10 mouse cellular contexts compared by ENCODE assay signal in genomic region chr7:56946398-56946797, GRCm38 (mm10).
DNase-seq lines count a peak whose midpoint lies in the region; ATAC-seq and TF ChIP-seq lines count a peak whose summit lies in the region.
"Had no signal": no experiment of that assay in that cellular context is flagged by ENCODE, and none has a peak within 500 bp of the region (broad histone marks: within the 10 kb centered on the region; RNA-seq: fewer than 3 reads in every experiment).

No protein-coding gene starts in this region.

- no peak overlapping the region for H3K4me2 ChIP-seq in kidney, postnatal 0 days (ENCODE audit: low read length)
- H3K4me2 ChIP-seq in stomach, postnatal 0 days (replicated peaks; ENCODE audit: low read depth), result no peak overlapping the region
- H3K4me2 ChIP-seq: heart, embryonic 11.5 days had no signal

- no peaks in the 10 kb centered on the region for H3K9me3 ChIP-seq in kidney, postnatal 0 days (replicated peaks; ENCODE audit: low read length)
- H3K9me3 ChIP-seq in stomach, postnatal 0 days (ENCODE audit: control insufficient read depth, low read length), result no peaks in the 10 kb centered on the region

- no peak overlapping the region for H3K4me3 ChIP-seq in kidney, postnatal 0 days (replicated peaks; ENCODE audit: low read depth, low read length)
- no peak overlapping the region for H3K4me3 ChIP-seq in stomach, postnatal 0 days (ENCODE audit: low read depth, low read length)

- H3K27me3 ChIP-seq in kidney, postnatal 0 days (ENCODE audit: insufficient read depth, low read length), result no peaks in the 10 kb centered on the region
- no peaks in the 10 kb centered on the region for H3K27me3 ChIP-seq in stomach, postnatal 0 days (ENCODE audit: control insufficient read depth, insufficient read depth, low read length)

- H3K36me3 ChIP-seq in kidney, postnatal 0 days (ENCODE audit: insufficient read depth, low read length), result no peaks in the 10 kb centered on the region
- H3K36me3 ChIP-seq in stomach, postnatal 0 days (ENCODE audit: control insufficient read depth, insufficient read depth, low read length), result no peaks in the 10 kb centered on the region

- no peaks in the 10 kb centered on the region for H3K4me1 ChIP-seq in kidney, postnatal 0 days (replicated peaks; ENCODE audit: insufficient read depth, low read length)
- no peaks in the 10 kb centered on the region for H3K4me1 ChIP-seq in stomach, postnatal 0 days (replicated peaks; ENCODE audit: control insufficient read depth, insufficient read depth)

- H3K27ac ChIP-seq in kidney, postnatal 0 days, result no peak overlapping the region
- no peak overlapping the region for H3K27ac ChIP-seq in stomach, postnatal 0 days (replicated peaks)

- WGBS in kidney, postnatal 0 days, result 83% methylated on average over 1 of the region's 2 CpGs
- no CpG with 5 or more reads among the region's 2 CpGs for WGBS in stomach, postnatal 0 days

- no peak for TF ChIP-seq EP300 in stomach, postnatal 0 days (optimal IDR thresholded peaks at IDR 0.05)

- ATAC-seq in kidney, postnatal 0 days (replicated peaks; ENCODE audit: low FRiP score, low read depth), result no peak
- ATAC-seq in stomach, postnatal 0 days (ENCODE audit: low FRiP score, low TSS enrichment), result no peak

- DNase-seq in adrenal gland, adult (ENCODE audit: inconsistent age in 2 of 2, low spot score in 1 of 2), result peak; percentile 3 to 75
- no peak for DNase-seq in adrenal gland, adult 8-10 months
- DNase-seq in kidney, postnatal 0 days (ENCODE audit: low spot score), result peak; percentile 79
- no peak for DNase-seq in kidney, postnatal 10 days
- peak; percentile 2 for DNase-seq in ovary, postnatal 14 days (ENCODE audit: low spot score)
- DNase-seq in ovary, postnatal 36 days (ENCODE audit: low spot score), result no peak
- DNase-seq in stomach, postnatal 0 days (ENCODE audit: low spot score), result no peak
- DNase-seq in right cerebral cortex, adult 18-20 months, result no peak
- DNase-seq: spleen, adult 18-20 months had no signal

- H3K9ac ChIP-seq in kidney, postnatal 0 days (ENCODE audit: low read depth, low read length), result no peak overlapping the region
- no peak overlapping the region for H3K9ac ChIP-seq in stomach, postnatal 0 days (ENCODE audit: low read length)

- peak; percentile 77 for TF ChIP-seq CTCF in kidney, postnatal 0 days (IDR thresholded peaks at IDR 0.05; ENCODE audit: low read depth)
- TF ChIP-seq CTCF in stomach, postnatal 0 days (IDR thresholded peaks at IDR 0.05; ENCODE audit: low read depth), result peak; percentile 77

Comparison
In these comparisons a context has a peak if more than half of its experiments do, and no peak if none do; other contexts are left out.
1. DNase-seq: peak in adrenal gland, adult (2 of 2), kidney, postnatal 0 days (single experiment) and ovary, postnatal 14 days (single experiment); none in adrenal gland, adult 8-10 months (single experiment), kidney, postnatal 10 days (single experiment), ovary, postnatal 36 days (single experiment), stomach, postnatal 0 days (single experiment) and right cerebral cortex, adult 18-20 months (single experiment).